Mouse (Mus musculus): ENCODE results near the gene Rmi1. TPM values are rescaled to one million over a fixed set of nuclear protein-coding genes. Genes with fewer than 3 reads are reported as not detected.
"Not testable (repeated sequence)": the region's sequence is repeated elsewhere in the genome, so short reads cannot be mapped to it uniquely, and the experiment has no call there.

Rmi1 gene
- total RNA-seq, 2 experiments from 2014 or later = 8.6 to 10.1 TPM

DNA sequence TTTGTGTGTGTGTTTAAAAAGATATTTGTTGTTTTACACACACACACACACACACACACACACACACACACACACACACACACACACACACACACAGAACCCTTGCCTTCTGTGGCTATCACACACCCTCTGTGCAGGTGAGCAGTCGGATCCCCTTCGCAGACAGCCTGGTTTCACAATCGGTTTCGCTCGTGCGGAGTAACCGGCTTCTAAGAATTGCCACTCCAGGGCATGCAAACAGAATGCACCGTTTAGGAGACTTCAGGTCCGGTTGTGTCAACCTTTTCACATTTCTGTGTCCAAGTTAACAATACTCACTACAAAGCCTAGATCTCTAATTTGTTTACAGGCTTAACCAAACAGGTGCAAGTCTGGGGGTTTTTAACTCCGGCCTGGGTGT, 51.5 kb downstream of the Rmi1 start:
- intact Hi-C loops (cut with DNase I) = no loop called here
- DNase-seq = no peak

DNA sequence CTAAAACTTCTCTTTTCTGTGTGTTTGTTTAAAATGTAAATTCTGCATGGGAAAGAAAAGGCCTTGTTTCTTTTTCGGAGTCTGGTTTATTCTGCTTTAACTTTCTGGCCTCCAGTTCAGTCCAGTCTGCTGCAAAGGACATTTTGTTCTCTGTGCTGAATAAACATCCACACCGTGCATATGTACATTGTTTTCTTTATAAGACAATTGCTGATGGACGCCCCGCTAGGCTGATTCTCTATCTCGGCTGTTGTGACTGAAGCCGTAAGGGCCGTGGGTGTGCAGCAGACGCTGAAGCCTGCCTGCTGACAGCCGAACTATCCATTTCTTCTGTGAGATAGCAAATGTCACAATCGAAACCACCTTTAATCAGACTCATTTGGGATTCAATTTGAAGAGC, 54.5 kb downstream of the Rmi1 start:
- intact Hi-C loops (cut with DNase I) = no loop called here
- DNase-seq = no peak

DNA sequence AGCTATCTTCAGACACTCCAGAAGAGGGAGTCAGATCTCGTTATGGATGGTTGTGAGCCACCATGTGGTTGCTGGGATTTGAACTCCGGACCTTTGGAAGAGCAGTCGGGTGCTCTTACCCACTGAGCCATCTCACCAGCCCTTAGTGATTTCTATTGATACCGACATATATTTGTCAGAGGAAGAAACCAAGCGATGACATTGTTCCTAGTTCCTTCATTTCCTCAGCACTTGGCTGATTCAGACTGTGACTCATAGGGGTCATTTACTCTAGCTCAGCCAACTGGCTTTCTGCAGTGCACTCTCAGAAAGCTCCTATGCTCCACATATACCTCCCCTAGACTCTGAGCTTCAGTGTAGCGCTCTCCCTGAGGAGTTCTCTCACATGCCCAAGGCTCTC, 56.8 kb downstream of the Rmi1 start:
- intact Hi-C loops (cut with DNase I); DNase-seq: not testable (repeated sequence)

Small RNA genes within 50 kb of the gene (microRNA-seq; reads per million reads assigned to microRNA genes)
- gene Mir7-1 (ENCODE audit: borderline number of aligned reads in 2 of 2) = 18.8 to 19.5 reads per million in 2 experiments

Other genes with a start within 250 kb of the Rmi1 start
- gene Idnk, start 244.6 kb upstream of the Rmi1 start, total RNA-seq (2021) = 10 to 100 TPM; 25.0 to 26.6 TPM
- 10 to 100 TPM; 47.8 to 49.6 TPM for gene Ubqln1, start 186.6 kb upstream of the Rmi1 start, total RNA-seq (2021)
- gene Gkap1, start 126.5 kb upstream of the Rmi1 start, total RNA-seq (2021) = 10 to 100 TPM; 21.7 to 23.5 TPM
- under 1 TPM; 0.06 to 0.08 TPM for gene Kif27, start 43.1 kb upstream of the Rmi1 start, total RNA-seq (2021)
- gene 2210016F16Rik, start 17.0 kb upstream of the Rmi1 start, total RNA-seq (2021) = 10 to 100 TPM; 14.8 to 17.1 TPM
- gene Hnrnpk, start 1.1 kb downstream of the Rmi1 start, total RNA-seq (2021) = 100 to 1,000 TPM; 414 to 472 TPM
- not detected for gene Slc28a3, start 208.6 kb downstream of the Rmi1 start, total RNA-seq (2021)